Mouse (Mus musculus): ENCODE data around the gene Pnkd. TPM values are rescaled to one million over a fixed set of nuclear protein-coding genes. Genes with fewer than 3 reads are reported as not detected.

Gene Pnkd
- polyA plus RNA-seq, 1 experiment from 2014 or later = 104 TPM

DNA sequence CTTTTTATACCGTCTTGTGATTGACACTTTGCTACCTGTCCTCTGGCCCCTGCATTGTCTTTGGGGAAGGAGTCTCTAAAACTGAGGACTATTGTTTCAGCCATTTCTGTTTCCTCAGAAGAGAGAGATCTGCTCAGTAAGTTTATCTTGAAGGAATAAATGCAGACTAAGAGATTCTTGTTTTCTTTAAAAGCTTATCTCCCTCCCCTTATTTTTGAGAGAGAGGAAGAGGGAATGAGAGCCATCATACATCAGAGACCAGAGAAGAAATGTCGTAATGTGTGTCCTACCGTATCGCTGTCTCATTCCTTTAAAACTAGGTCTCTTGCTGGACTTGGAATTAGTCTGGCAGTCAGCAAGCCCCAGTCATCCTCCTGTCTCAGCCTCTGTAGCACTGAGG, 43.9 kb upstream of the Pnkd start:
- Histone ChIP-seq H3K9ac (ENCODE audit: low read length) (no peak overlapping the region), H3K4me2 (ENCODE audit: low read depth) (no peak overlapping the region), H3K27ac (ENCODE audit: low read depth, low read length) (no peak overlapping the region), H3K4me1 (ENCODE audit: control insufficient read depth, insufficient read depth, low read length) (peaks cover 23% of the 10 kb centered on the region; the same call in 1 of the 2 replicates), H3K27me3 (ENCODE audit: control insufficient read depth, insufficient read depth, low read length) (no peaks in the 10 kb centered on the region), H3K36me3 (ENCODE audit: control insufficient read depth, insufficient read depth, low read length) (no peaks in the 10 kb centered on the region), H3K4me3 (ENCODE audit: low read depth, low read length) (no peak overlapping the region), H3K9me3 (ENCODE audit: control insufficient read depth, low read length) (no peaks in the 10 kb centered on the region)
- DNase-seq (ENCODE audit: low spot score) = no peak
- ATAC-seq (ENCODE audit: insufficient read depth, low FRiP score, low TSS enrichment) = no peak
- 95% methylated on average over 4 of the region's 4 CpGs for WGBS

DNA sequence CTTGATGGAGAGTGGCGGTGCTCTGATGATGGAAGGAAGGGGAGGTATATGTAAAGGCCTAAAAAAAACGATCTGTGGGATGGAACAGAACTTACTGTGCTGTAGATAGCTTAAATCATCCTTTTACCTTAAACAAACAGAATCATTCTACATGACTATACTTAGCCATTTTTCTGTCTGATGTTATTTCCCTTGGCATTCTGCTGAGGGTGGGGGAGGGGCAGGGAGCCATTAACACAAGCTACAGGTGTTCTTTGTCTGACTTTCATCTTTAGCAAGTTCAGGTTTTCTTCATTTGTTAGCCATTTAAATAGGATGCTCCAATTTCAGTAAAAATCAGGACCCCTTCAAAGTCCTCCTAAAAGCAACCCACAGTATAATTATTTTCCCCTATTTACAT, 39.2 kb upstream of the Pnkd start:
- H3K4me1 ChIP-seq (ENCODE audit: control insufficient read depth, insufficient read depth, low read length) = no peaks in the 10 kb centered on the region
- no peaks in the 10 kb centered on the region for H3K27me3 ChIP-seq (ENCODE audit: control insufficient read depth, insufficient read depth, low read length)
- WGBS = 81% methylated on average over 2 of the region's 2 CpGs
- no peak overlapping the region for H3K27ac ChIP-seq (ENCODE audit: low read depth, low read length)
- ATAC-seq (ENCODE audit: insufficient read depth, low FRiP score, low TSS enrichment) = no peak
- H3K9me3 ChIP-seq (ENCODE audit: control insufficient read depth, low read length) = no peaks in the 10 kb centered on the region
- H3K4me2 ChIP-seq (ENCODE audit: low read depth) = no peak overlapping the region
- H3K9ac ChIP-seq (ENCODE audit: low read length) = no peak overlapping the region
- H3K4me3 ChIP-seq (ENCODE audit: low read depth, low read length) = no peak overlapping the region
- H3K36me3 ChIP-seq (ENCODE audit: control insufficient read depth, insufficient read depth, low read length) = no peaks in the 10 kb centered on the region
- DNase-seq (ENCODE audit: low spot score) = no peak

DNA sequence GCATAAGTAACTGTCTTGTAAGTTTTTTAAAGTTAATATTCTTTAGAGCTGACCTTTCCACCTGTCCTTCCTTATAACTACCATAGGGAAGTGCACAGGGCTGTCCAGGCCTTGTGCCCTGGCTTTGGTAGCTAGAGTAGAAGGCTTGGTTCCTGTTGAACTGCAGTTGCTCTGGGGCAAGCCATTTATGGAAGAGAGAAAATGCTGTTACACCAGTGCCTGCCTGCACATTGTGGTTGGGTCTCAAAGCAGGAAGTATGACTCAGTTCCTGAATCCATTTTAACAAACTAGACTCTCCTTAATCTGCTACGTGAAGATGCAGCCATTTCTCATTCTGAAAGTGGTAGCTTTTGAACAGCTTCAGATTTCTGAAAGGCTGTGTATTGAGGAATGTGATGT, 35.9 kb upstream of the Pnkd start:
- H3K27ac ChIP-seq (ENCODE audit: low read depth, low read length) = no peak overlapping the region
- no peaks in the 10 kb centered on the region for H3K4me1 ChIP-seq (ENCODE audit: control insufficient read depth, insufficient read depth, low read length)
- ATAC-seq (ENCODE audit: insufficient read depth, low FRiP score, low TSS enrichment) (no peak), DNase-seq (ENCODE audit: low spot score) (no peak)
- no peaks in the 10 kb centered on the region for H3K9me3 ChIP-seq (ENCODE audit: control insufficient read depth, low read length)
- 81% methylated on average over 1 of the region's 1 CpGs for whole genome bisulfite sequencing
- no peak overlapping the region for H3K4me3 ChIP-seq (ENCODE audit: low read depth, low read length)
- no peak overlapping the region for H3K4me2 ChIP-seq (ENCODE audit: low read depth)
- H3K36me3 ChIP-seq (ENCODE audit: control insufficient read depth, insufficient read depth, low read length) = peaks cover 6% of the 10 kb centered on the region
- H3K27me3 ChIP-seq (ENCODE audit: control insufficient read depth, insufficient read depth, low read length) = no peaks in the 10 kb centered on the region
- H3K9ac ChIP-seq (ENCODE audit: low read length) = no peak overlapping the region

DNA sequence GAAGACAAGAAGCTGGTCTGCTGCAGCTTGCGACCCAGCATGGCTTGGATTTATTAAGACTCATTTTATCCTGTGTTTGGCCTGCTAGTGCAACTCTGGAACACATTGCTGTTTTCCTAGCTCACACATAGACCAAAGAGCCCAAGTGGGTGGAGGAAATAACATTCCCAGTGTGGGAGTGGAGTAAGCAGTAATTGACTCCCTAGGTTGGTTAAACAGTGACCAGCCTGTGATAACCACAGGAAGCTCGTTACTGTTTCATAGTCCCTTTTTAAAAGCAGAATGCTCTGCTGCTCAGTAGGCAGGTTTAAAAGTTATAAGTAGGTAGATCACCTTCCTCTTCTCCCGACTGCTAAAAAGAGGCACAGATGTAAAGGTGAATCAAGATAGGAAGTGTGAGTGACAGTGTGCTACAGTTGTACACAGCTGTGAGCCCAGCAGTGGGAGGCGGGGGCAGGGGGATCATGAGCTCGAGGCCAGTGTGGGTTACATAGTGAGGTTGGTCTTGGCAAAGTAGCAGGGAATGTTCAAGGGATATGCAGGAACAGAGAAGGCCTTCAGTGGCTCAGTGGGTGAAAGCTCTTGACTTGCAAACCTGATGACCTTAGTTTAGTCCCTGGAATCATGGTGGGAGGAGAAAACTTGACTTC, 35.3 kb upstream of the Pnkd start:
- Histone ChIP-seq H3K9ac (ENCODE audit: low read length) (no peak overlapping the region), H3K27ac (ENCODE audit: low read depth, low read length) (no peak overlapping the region), H3K9me3 (ENCODE audit: control insufficient read depth, low read length) (no peaks in the 10 kb centered on the region), H3K4me1 (ENCODE audit: control insufficient read depth, insufficient read depth, low read length) (no peaks in the 10 kb centered on the region), H3K36me3 (ENCODE audit: control insufficient read depth, insufficient read depth, low read length) (peaks cover 6% of the 10 kb centered on the region), H3K4me3 (ENCODE audit: low read depth, low read length) (no peak overlapping the region), H3K4me2 (ENCODE audit: low read depth) (no peak overlapping the region), H3K27me3 (ENCODE audit: control insufficient read depth, insufficient read depth, low read length) (no peaks in the 10 kb centered on the region)
- ATAC-seq (ENCODE audit: insufficient read depth, low FRiP score, low TSS enrichment) = no peak
- DNase-seq (ENCODE audit: low spot score) = no peak
- 74% methylated on average over 5 of the region's 5 CpGs for WGBS

DNA sequence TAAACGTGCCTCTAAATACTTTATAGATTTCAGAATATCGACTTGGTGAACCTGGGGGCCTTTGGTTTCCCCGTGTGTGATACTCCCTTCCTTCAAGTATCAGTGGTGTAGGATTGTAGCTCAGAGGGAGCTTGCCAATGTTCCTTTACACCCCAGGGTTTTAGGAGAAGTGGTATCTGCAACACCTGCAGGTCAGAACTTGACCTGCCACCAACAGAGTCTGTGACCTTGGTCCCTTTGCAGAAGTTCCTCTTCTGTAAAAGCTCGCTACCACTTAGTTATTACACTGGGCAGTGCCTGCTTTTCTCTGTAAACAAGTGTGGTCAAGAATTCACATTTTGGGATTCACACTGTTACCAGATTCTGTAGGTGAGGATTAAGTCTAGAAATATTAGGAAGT, 34.6 kb upstream of the Pnkd start:
- Histone ChIP-seq H3K9me3 (ENCODE audit: control insufficient read depth, low read length) (no peaks in the 10 kb centered on the region), H3K36me3 (ENCODE audit: control insufficient read depth, insufficient read depth, low read length) (peaks cover 8% of the 10 kb centered on the region), H3K4me3 (ENCODE audit: low read depth, low read length) (no peak overlapping the region), H3K4me2 (ENCODE audit: low read depth) (no peak overlapping the region), H3K27ac (ENCODE audit: low read depth, low read length) (no peak overlapping the region), H3K9ac (ENCODE audit: low read length) (no peak overlapping the region), H3K27me3 (ENCODE audit: control insufficient read depth, insufficient read depth, low read length) (no peaks in the 10 kb centered on the region), H3K4me1 (ENCODE audit: control insufficient read depth, insufficient read depth, low read length) (no peaks in the 10 kb centered on the region)
- DNase-seq (ENCODE audit: low spot score) (no peak), ATAC-seq (ENCODE audit: insufficient read depth, low FRiP score, low TSS enrichment) (no peak)
- WGBS = 91% methylated on average over 4 of the region's 4 CpGs

DNA sequence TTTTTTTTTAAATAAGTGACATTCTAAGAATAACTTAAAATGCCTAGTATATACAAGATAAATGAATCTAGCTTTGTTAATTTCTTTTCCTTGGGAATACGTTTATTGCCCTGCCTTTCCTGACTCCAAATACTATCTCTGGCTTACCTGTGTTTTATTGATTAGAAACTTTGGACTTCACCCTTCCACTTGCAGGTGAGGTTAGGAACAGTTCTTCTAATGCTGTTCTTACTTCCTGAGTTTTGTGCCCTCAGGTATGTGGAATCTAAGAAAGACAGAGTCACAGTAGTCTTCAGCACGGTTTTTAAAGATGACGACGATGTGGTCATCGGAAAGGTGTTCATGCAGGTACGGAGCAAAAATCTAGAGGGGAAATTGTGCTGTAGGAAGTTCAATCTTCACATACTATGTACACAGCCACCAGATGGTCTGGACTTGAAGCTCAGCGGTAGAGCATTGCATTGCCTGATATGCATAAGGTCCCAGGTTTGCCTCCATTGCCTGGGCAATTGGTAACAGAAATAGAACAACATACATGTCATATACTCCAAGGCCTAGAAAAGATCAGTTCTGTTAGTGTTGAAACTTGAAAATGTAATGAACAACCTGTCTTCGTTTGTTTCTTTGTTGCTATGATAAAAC, 28.9 kb upstream of the Pnkd start:
- Histone ChIP-seq H3K9me3 (ENCODE audit: control insufficient read depth, low read length) (no peaks in the 10 kb centered on the region), H3K9ac (ENCODE audit: low read length) (no peak overlapping the region), H3K36me3 (ENCODE audit: control insufficient read depth, insufficient read depth, low read length) (peaks cover 15% of the 10 kb centered on the region), H3K27me3 (ENCODE audit: control insufficient read depth, insufficient read depth, low read length) (no peaks in the 10 kb centered on the region), H3K4me1 (ENCODE audit: control insufficient read depth, insufficient read depth, low read length) (no peaks in the 10 kb centered on the region), H3K4me2 (ENCODE audit: low read depth) (no peak overlapping the region), H3K27ac (ENCODE audit: low read depth, low read length) (no peak overlapping the region), H3K4me3 (ENCODE audit: low read depth, low read length) (no peak overlapping the region)
- no peak for DNase-seq (ENCODE audit: low spot score)
- WGBS = 98% methylated on average over 8 of the region's 8 CpGs
- ATAC-seq (ENCODE audit: insufficient read depth, low FRiP score, low TSS enrichment) = no peak

DNA sequence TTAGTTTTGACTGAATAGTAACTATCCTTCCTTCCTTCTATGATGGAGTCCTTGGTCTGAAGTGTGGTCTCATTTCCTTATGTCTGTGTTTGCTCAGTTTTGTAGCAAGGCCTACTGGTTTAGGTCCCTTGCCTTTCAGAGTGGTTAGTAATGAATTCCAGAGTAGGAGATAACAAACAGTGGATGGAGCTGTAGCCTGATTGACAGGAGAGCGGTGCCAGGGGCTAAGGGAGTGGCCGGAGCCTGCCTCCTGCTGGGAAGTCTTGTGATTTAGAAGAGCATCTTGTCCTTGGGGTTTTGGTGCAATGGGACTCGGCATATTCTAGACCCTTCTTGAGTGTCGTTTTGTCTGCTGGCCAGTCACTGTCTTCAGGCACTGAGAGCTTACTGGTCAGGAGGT, 27.9 kb upstream of the Pnkd start:
- WGBS = 77% methylated on average over 4 of the region's 4 CpGs
- Histone ChIP-seq H3K36me3 (ENCODE audit: control insufficient read depth, insufficient read depth, low read length) (peaks cover 11% of the 10 kb centered on the region), H3K4me3 (ENCODE audit: low read depth, low read length) (no peak overlapping the region), H3K4me2 (ENCODE audit: low read depth) (no peak overlapping the region), H3K9me3 (ENCODE audit: control insufficient read depth, low read length) (no peaks in the 10 kb centered on the region), H3K4me1 (ENCODE audit: control insufficient read depth, insufficient read depth, low read length) (no peaks in the 10 kb centered on the region), H3K27me3 (ENCODE audit: control insufficient read depth, insufficient read depth, low read length) (no peaks in the 10 kb centered on the region), H3K27ac (ENCODE audit: low read depth, low read length) (no peak overlapping the region), H3K9ac (ENCODE audit: low read length) (no peak overlapping the region)
- DNase-seq (ENCODE audit: low spot score) (no peak), ATAC-seq (ENCODE audit: insufficient read depth, low FRiP score, low TSS enrichment) (no peak)

DNA sequence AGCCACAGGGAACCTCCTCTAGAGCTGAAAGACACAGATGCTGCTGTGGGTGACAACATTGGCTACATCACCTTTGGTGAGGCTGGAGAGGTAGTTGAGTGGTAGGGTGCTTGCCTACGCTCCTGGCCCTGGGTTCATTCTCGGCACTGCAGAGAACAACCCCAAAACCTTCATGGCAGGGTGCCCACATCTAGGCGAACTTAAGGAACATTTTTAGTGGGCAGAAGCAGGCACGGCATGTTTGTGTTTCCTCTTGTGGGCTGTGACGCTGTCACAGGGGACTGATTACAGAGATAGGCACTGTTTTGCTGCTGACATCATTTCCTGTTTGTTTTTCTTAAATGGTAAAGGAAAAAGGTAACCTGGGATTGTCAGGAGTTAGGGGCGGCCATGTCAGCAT, 22.2 kb upstream of the Pnkd start:
- Histone ChIP-seq H3K4me2 (ENCODE audit: low read depth) (no peak overlapping the region), H3K27ac (ENCODE audit: low read depth, low read length) (no peak overlapping the region), H3K27me3 (ENCODE audit: control insufficient read depth, insufficient read depth, low read length) (no peaks in the 10 kb centered on the region), H3K4me1 (ENCODE audit: control insufficient read depth, insufficient read depth, low read length) (no peaks in the 10 kb centered on the region), H3K36me3 (ENCODE audit: control insufficient read depth, insufficient read depth, low read length) (peaks cover 30% of the 10 kb centered on the region), H3K9me3 (ENCODE audit: control insufficient read depth, low read length) (no peaks in the 10 kb centered on the region), H3K4me3 (ENCODE audit: low read depth, low read length) (no peak overlapping the region), H3K9ac (ENCODE audit: low read length) (no peak overlapping the region)
- WGBS = 94% methylated on average over 6 of the region's 6 CpGs
- ATAC-seq (ENCODE audit: insufficient read depth, low FRiP score, low TSS enrichment) (no peak), DNase-seq (ENCODE audit: low spot score) (no peak)

DNA sequence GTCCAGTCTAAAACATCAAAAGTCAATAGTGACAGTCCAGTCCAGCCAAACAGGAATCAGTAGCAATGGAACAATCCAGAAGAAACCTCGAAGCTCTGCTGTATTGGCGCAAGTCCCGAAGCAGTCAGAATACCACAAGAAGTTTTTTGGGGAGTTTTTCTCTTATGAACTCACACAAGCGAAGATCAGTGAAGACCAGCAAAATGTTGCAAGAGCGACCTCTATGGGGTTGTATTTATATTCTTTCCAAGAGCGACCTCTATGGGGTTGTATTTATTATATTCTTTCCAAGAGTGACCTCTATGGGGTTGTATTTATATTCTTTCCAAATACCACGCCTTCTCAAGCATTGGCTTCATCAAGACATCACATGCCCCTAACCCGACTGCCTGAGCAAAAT, 16.0 kb upstream of the Pnkd start:
- DNase-seq (ENCODE audit: low spot score) (no peak), ATAC-seq (ENCODE audit: insufficient read depth, low FRiP score, low TSS enrichment) (no peak)
- Histone ChIP-seq H3K27me3 (ENCODE audit: control insufficient read depth, insufficient read depth, low read length) (no peaks in the 10 kb centered on the region), H3K9me3 (ENCODE audit: control insufficient read depth, low read length) (no peaks in the 10 kb centered on the region), H3K4me3 (ENCODE audit: low read depth, low read length) (no peak overlapping the region), H3K36me3 (ENCODE audit: control insufficient read depth, insufficient read depth, low read length) (peaks cover 19% of the 10 kb centered on the region), H3K4me2 (ENCODE audit: low read depth) (no peak overlapping the region), H3K4me1 (ENCODE audit: control insufficient read depth, insufficient read depth, low read length) (no peaks in the 10 kb centered on the region), H3K27ac (ENCODE audit: low read depth, low read length) (no peak overlapping the region), H3K9ac (ENCODE audit: low read length) (no peak overlapping the region)
- WGBS = 91% methylated on average over 8 of the region's 8 CpGs

Data from neural tube, embryonic 11.5 days (tissue).